Mouse (Mus musculus): ENCODE results near the gene Optn. TPM values are rescaled to one million over a fixed set of nuclear protein-coding genes. Genes with fewer than 3 reads are reported as not detected.
A peak's percentile ranks its signal among the peaks of the same experiment; 100 is the strongest.
"Not testable (repeated sequence)": the region's sequence is repeated elsewhere in the genome, so short reads cannot be mapped to it uniquely, and the experiment has no call there.

Optn gene
- polyA plus RNA-seq, 1 experiment, result 7.5 TPM

GRCm38 (mm10) chr2:5087667-5088066, 23.8 kb upstream of the Optn start:
- no peak overlapping the region for H3K27ac ChIP-seq (ENCODE audit: insufficient read depth, low read length)
- H3K4me1 ChIP-seq (ENCODE audit: control insufficient read depth, insufficient read depth, low read length), result no peaks in the 10 kb centered on the region
- no peak overlapping the region for H3K4me3 ChIP-seq (ENCODE audit: insufficient read depth, low read length)
- TF ChIP-seq POLR2A (IDR thresholded peaks at IDR 0.05; ENCODE audit: extremely low read depth, insufficient read depth, low read length) (no peak), CTCF (IDR thresholded peaks at IDR 0.05; ENCODE audit: extremely low read depth, insufficient read depth, low read length) (no peak)

- TF ChIP-seq POLR2A (IDR thresholded peaks at IDR 0.05; ENCODE audit: extremely low read depth, insufficient read depth, low read length), result no peak
- H3K4me1 ChIP-seq (ENCODE audit: control insufficient read depth, insufficient read depth, low read length), result no peaks in the 10 kb centered on the region
- no peak overlapping the region for H3K27ac ChIP-seq (ENCODE audit: insufficient read depth, low read length)
- H3K4me3 ChIP-seq (ENCODE audit: insufficient read depth, low read length), result no peak overlapping the region
Measured at GRCm38 (mm10) chr2:5083739-5084138, 19.9 kb upstream of the Optn start.

- TF ChIP-seq CTCF (IDR thresholded peaks at IDR 0.05; ENCODE audit: extremely low read depth, insufficient read depth, low read length), result peak; percentile 96
- TF ChIP-seq POLR2A (IDR thresholded peaks at IDR 0.05; ENCODE audit: extremely low read depth, insufficient read depth, low read length), result no peak
Measured at GRCm38 (mm10) chr2:5080053-5080787, 16.4 kb upstream of the Optn start.

GRCm38 (mm10) chr2:5077937-5078336, 14.1 kb upstream of the Optn start:
- H3K4me1 ChIP-seq (ENCODE audit: control insufficient read depth, insufficient read depth, low read length), result no peaks in the 10 kb centered on the region
- H3K27ac ChIP-seq (ENCODE audit: insufficient read depth, low read length), result no peak overlapping the region
- no peak for TF ChIP-seq POLR2A (IDR thresholded peaks at IDR 0.05; ENCODE audit: extremely low read depth, insufficient read depth, low read length)
- no peak for TF ChIP-seq CTCF (IDR thresholded peaks at IDR 0.05; ENCODE audit: extremely low read depth, insufficient read depth, low read length)
- no peak overlapping the region for H3K4me3 ChIP-seq (ENCODE audit: insufficient read depth, low read length)

More at GRCm38 (mm10) chr2:5080053-5080787, 16.4 kb upstream of the Optn start:
- no peak overlapping the region for H3K27ac ChIP-seq (ENCODE audit: insufficient read depth, low read length)
- no peaks in the 10 kb centered on the region for H3K4me1 ChIP-seq (ENCODE audit: control insufficient read depth, insufficient read depth, low read length)
- no peak overlapping the region for H3K4me3 ChIP-seq (ENCODE audit: insufficient read depth, low read length)

- no peak overlapping the region for H3K27ac ChIP-seq (ENCODE audit: insufficient read depth, low read length)
- no peak overlapping the region for H3K4me3 ChIP-seq (ENCODE audit: insufficient read depth, low read length)
- no peak for TF ChIP-seq POLR2A (IDR thresholded peaks at IDR 0.05; ENCODE audit: extremely low read depth, insufficient read depth, low read length)
- no peak for TF ChIP-seq CTCF (IDR thresholded peaks at IDR 0.05; ENCODE audit: extremely low read depth, insufficient read depth, low read length)
- H3K4me1 ChIP-seq (ENCODE audit: control insufficient read depth, insufficient read depth, low read length), result no peaks in the 10 kb centered on the region
Measured at GRCm38 (mm10) chr2:5077490-5077889, 13.6 kb upstream of the Optn start.

DNA sequence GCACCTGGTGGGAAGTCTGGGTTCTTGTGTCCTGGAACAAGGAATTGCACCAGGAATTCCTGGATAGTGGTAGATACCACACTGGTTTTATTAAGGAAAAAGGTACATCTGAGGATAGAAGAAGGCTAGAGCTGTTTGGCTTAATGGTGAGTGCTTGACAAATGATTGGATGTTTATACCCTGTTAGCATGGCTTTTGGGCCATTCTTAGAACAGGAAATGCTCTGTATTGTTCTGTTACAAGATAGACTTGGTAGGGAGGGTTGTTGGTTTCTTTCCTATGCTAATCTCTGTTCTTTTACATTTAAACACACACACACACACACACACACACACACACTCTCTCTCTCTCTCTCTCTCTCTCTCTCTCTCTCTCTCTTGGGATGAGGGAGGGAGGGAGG, 12.0 kb upstream of the Optn start:
- TF ChIP-seq POLR2A (IDR thresholded peaks at IDR 0.05; ENCODE audit: extremely low read depth, insufficient read depth, low read length) (no peak), CTCF (IDR thresholded peaks at IDR 0.05; ENCODE audit: extremely low read depth, insufficient read depth, low read length) (no peak)

DNA sequence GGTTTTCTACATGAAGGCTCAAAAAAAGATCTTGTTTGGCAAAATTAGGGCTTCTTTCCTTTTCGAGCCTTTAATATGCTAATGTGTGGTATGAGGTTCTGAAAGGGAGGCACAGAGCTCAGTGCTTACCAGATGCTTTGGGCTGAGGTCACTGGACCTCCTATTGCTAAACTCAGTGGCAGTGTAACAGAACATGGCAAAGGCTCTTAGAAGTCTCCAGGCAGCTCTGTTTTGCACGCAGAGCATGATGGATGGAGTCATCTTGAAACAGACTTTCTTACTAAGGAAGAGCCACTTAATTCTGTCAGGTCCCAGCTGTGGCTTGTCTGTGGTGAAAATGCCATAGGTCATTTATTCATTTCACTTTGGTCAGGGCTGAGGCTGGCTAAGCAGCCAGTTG, 11.6 kb upstream of the Optn start:
- no peaks in the 10 kb centered on the region for H3K4me1 ChIP-seq (ENCODE audit: control insufficient read depth, insufficient read depth, low read length)

More for the DNA sequence above, 12.0 kb upstream of the Optn start:
- no peak overlapping the region for H3K4me3 ChIP-seq (ENCODE audit: insufficient read depth, low read length)
- no peak overlapping the region for H3K27ac ChIP-seq (ENCODE audit: insufficient read depth, low read length)
- no peaks in the 10 kb centered on the region for H3K4me1 ChIP-seq (ENCODE audit: control insufficient read depth, insufficient read depth, low read length)

DNA sequence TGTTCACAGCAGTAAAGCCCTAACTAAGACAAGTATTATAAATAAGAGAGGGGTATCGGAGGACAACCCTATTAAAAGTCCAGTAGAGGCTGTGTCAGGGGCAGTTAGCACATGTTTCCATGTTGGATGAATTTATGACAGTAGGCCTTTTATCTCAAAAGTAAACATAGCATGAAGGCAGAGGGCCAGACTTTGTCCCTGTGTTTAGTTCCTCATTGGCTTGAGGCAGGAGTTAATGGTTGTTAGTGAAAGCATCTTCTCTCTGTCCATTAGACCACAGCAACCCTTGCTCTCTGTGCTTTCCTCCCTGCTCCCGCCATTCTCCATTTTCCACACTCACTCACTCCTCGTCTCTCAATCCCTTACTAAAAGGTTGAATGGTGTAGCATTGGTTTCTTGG, 9.9 kb upstream of the Optn start:
- Histone ChIP-seq H3K4me1 (ENCODE audit: control insufficient read depth, insufficient read depth, low read length) (no peaks in the 10 kb centered on the region), H3K27ac (ENCODE audit: insufficient read depth, low read length) (no peak overlapping the region), H3K4me3 (ENCODE audit: insufficient read depth, low read length) (no peak overlapping the region)
- TF ChIP-seq POLR2A (IDR thresholded peaks at IDR 0.05; ENCODE audit: extremely low read depth, insufficient read depth, low read length) (no peak), CTCF (IDR thresholded peaks at IDR 0.05; ENCODE audit: extremely low read depth, insufficient read depth, low read length) (no peak)

More for the DNA sequence above, 11.6 kb upstream of the Optn start:
- no peak overlapping the region for H3K4me3 ChIP-seq (ENCODE audit: insufficient read depth, low read length)
- TF ChIP-seq CTCF (IDR thresholded peaks at IDR 0.05; ENCODE audit: extremely low read depth, insufficient read depth, low read length) (no peak), POLR2A (IDR thresholded peaks at IDR 0.05; ENCODE audit: extremely low read depth, insufficient read depth, low read length) (no peak)
- H3K27ac ChIP-seq (ENCODE audit: insufficient read depth, low read length), result no peak overlapping the region

DNA sequence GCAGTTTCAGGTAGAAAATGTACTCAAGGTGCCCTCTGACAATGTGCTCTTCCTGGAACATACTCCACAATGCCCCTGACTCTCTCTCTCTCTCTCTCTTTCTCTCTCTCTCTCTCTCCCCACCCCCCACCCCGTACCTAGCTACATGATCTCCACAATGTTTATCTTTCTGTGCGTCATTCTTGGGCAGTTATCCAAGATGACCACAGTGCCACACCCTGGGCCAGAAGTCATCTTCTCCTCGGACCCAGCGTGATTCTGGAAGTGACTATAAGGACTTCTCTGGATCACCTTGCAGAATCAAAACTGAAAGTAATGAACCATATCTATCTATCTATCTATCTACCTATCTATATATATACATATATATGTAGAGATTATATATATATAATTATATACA, 4.1 kb upstream of the Optn start:
- Histone ChIP-seq H3K27ac (ENCODE audit: insufficient read depth, low read length) (no peak overlapping the region), H3K4me1 (ENCODE audit: control insufficient read depth, insufficient read depth, low read length) (no peaks in the 10 kb centered on the region), H3K4me3 (ENCODE audit: insufficient read depth, low read length) (no peak overlapping the region)
- no peak for TF ChIP-seq POLR2A (IDR thresholded peaks at IDR 0.05; ENCODE audit: extremely low read depth, insufficient read depth, low read length)
- no peak for TF ChIP-seq CTCF (IDR thresholded peaks at IDR 0.05; ENCODE audit: extremely low read depth, insufficient read depth, low read length)

GRCm38 (mm10) chr2:5067254-5067653, 3.4 kb upstream of the Optn start:
- H3K4me3 ChIP-seq (ENCODE audit: insufficient read depth, low read length); H3K27ac ChIP-seq (ENCODE audit: insufficient read depth, low read length); H3K4me1 ChIP-seq (ENCODE audit: control insufficient read depth, insufficient read depth, low read length): not testable (repeated sequence)
